Mouse (Mus musculus) midbrain, embryonic 11.5 days (tissue): Measurements from ENCODE around the gene Rad9a. TPM values are rescaled to one million over a fixed set of nuclear protein-coding genes. Genes with fewer than 3 reads are reported as not detected.
A peak's percentile ranks its signal among the peaks of the same experiment; 100 is the strongest.

Experiments used
- ATAC-seq: fragments of 200-750 bp; cut with Nextera tagmentation; 2 replicates; pipeline ENCODE4 v1.8.0; 2017; ENCODE audit warnings: moderate TSS enrichment, moderate library complexity; ENCODE audit not compliant: low FRiP score
- DNase-seq: peaks from one replicate; pipeline ENCODE4 v3.0.0; 2015; ENCODE audit warnings: low spot score; ENCODE audit errors: missing footprints
- H3K27ac ChIP-seq: fragments of 300-500 bp; sonication (generic); 2 replicates; pipeline ENCODE4 v1.5.1; 2014; ENCODE audit warnings: low read depth, low read length
- H3K27me3 ChIP-seq: fragments of 300-500 bp; sonication (generic); 2 replicates; pipeline ENCODE4 v1.6.1; 2014; ENCODE audit warnings: mild to moderate bottlenecking, low read length, moderate library complexity, mixed read lengths; ENCODE audit not compliant: control insufficient read depth, insufficient read depth
- H3K36me3 ChIP-seq: fragments of 300-500 bp; sonication (generic); 2 replicates; pipeline ENCODE4 v1.6.1; 2014; ENCODE audit warnings: mild to moderate bottlenecking, low read length, moderate library complexity, mixed read lengths; ENCODE audit not compliant: control insufficient read depth, insufficient read depth
- H3K4me1 ChIP-seq: fragments of 300-500 bp; sonication (generic); 2 replicates; pipeline ENCODE4 v1.6.1; 2014; ENCODE audit warnings: low read length; ENCODE audit not compliant: control insufficient read depth, insufficient read depth
- H3K4me2 ChIP-seq: fragments of 300-500 bp; sonication (generic); 2 replicates; pipeline ENCODE4 v1.6.1; 2014; ENCODE audit warnings: mild to moderate bottlenecking, moderate library complexity
- H3K4me3 ChIP-seq: fragments of 300-500 bp; sonication (generic); 2 replicates; pipeline ENCODE4 v1.5.1; 2014; ENCODE audit warnings: low read depth, low read length
- H3K9ac ChIP-seq: fragments of 300-500 bp; sonication (generic); 2 replicates; pipeline ENCODE4 v1.6.1; 2014; ENCODE audit warnings: low read length
- H3K9me3 ChIP-seq: fragments of 300-500 bp; sonication (generic); 2 replicates; pipeline ENCODE4 v1.6.1; 2016; ENCODE audit warnings: low read length; ENCODE audit not compliant: control insufficient read depth
- WGBS: fragments of 180-500 bp; shearing (Covaris S2); extraction: QIAGEN DNeasy Blood & Tissue Kit; methylation state at CpG from one replicate; pipeline ENCODE4 v1.1.7; 2014; 5-methylcytosine and 5-hydroxymethylcytosine counted together
- polyA plus RNA-seq: library from polyadenylated mRNA; unstranded; fragments of >200 nt; fragmentation: Nextera tagmentation; extraction: Ambion mirVana; gene quantifications from 2 replicates; pipeline ENCODE4 v1.2.1, GENCODE M21; 2014

Rad9a gene
- polyA plus RNA-seq, 1 experiment from 2014 or later, result 42.4 TPM

GRCm38 (mm10) chr19:4220957-4221743 lies 19.7 kb upstream of the Rad9a start:
- DNase-seq (no peak), ATAC-seq (no peak)
- H3K4me1 ChIP-seq, result 0 out of 2 replicates have a peak, but pooled peaks cover 1% of the 10 kb centered on the region
- H3K9me3 ChIP-seq, result no peaks in the 10 kb centered on the region
- H3K36me3 ChIP-seq, result no peaks in the 10 kb centered on the region
- no peak overlapping the region for H3K27ac ChIP-seq
- peaks cover 10% of the 10 kb centered on the region for H3K27me3 ChIP-seq
- no peak overlapping the region for H3K4me2 ChIP-seq
- WGBS, result 48% methylated on average over 14 of the region's 14 CpGs
- H3K4me3 ChIP-seq, result no peak overlapping the region
- no peak overlapping the region for H3K9ac ChIP-seq

GRCm38 (mm10) chr19:4220416-4220815 lies 19.0 kb upstream of the Rad9a start:
- H3K27me3 ChIP-seq, result peaks cover 16% of the 10 kb centered on the region
- no peak for ATAC-seq
- H3K36me3 ChIP-seq, result no peaks in the 10 kb centered on the region
- no peak for DNase-seq
- H3K4me1 ChIP-seq, result 0 out of 2 replicates have a peak, but pooled peaks cover 2% of the 10 kb centered on the region
- H3K4me2 ChIP-seq, result no peak overlapping the region
- no peak overlapping the region for H3K9ac ChIP-seq
- H3K4me3 ChIP-seq, result no peak overlapping the region
- no peaks in the 10 kb centered on the region for H3K9me3 ChIP-seq
- 49% methylated on average over 4 of the region's 4 CpGs for WGBS
- H3K27ac ChIP-seq, result no peak overlapping the region

DNA sequence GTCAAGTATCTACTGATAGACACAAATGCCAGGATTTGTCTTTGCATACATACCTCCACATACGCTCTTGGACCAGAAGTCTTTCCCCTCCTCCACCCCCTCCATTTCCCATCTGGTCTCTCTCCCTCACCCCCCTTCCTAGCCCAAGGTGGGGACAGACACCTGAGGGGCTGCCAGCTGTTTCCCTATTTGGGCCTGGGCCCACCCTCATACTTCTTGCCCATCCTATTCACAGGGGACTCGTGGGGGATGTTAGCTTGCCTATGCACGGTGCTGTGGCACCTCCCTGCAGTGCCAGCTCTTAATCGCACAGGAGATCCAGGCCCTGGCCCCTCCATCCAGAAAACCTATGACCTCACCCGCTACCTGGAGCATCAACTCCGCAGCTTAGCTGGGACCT lies 18.5 kb upstream of the Rad9a start:
- Histone ChIP-seq H3K9ac (no peak overlapping the region), H3K27me3 (peaks cover 21% of the 10 kb centered on the region), H3K4me3 (no peak overlapping the region), H3K9me3 (no peaks in the 10 kb centered on the region), H3K36me3 (no peaks in the 10 kb centered on the region), H3K27ac (no peak overlapping the region), H3K4me2 (no peak overlapping the region), H3K4me1 (peaks cover 4% of the 10 kb centered on the region)
- 80% methylated on average over 6 of the region's 6 CpGs for WGBS
- ATAC-seq (no peak), DNase-seq (no peak)

- no peaks in the 10 kb centered on the region for H3K36me3 ChIP-seq
- no peak overlapping the region for H3K9ac ChIP-seq
- no peak overlapping the region for H3K27ac ChIP-seq
- peaks cover 16% of the 10 kb centered on the region for H3K4me1 ChIP-seq
- no peak for ATAC-seq
- H3K9me3 ChIP-seq, result no peaks in the 10 kb centered on the region
- no peak for DNase-seq
- no peak overlapping the region for H3K4me3 ChIP-seq
- WGBS, result 81% methylated on average over 1 of the region's 1 CpGs
- peaks cover 32% of the 10 kb centered on the region for H3K27me3 ChIP-seq
- no peak overlapping the region for H3K4me2 ChIP-seq
Observed at GRCm38 (mm10) chr19:4218784-4219183, 17.3 kb upstream of the Rad9a start.

GRCm38 (mm10) chr19:4218293-4218692 lies 16.8 kb upstream of the Rad9a start:
- Histone ChIP-seq H3K27me3 (peaks cover 37% of the 10 kb centered on the region), H3K4me3 (no peak overlapping the region), H3K4me2 (no peak overlapping the region), H3K9ac (no peak overlapping the region), H3K36me3 (no peaks in the 10 kb centered on the region), H3K9me3 (no peaks in the 10 kb centered on the region), H3K27ac (no peak overlapping the region), H3K4me1 (peaks cover 20% of the 10 kb centered on the region)
- DNase-seq, result no peak
- ATAC-seq, result no peak
- 92% methylated on average over 11 of the region's 11 CpGs for WGBS

GRCm38 (mm10) chr19:4217855-4218254 lies 16.4 kb upstream of the Rad9a start:
- Histone ChIP-seq H3K27ac (no peak overlapping the region), H3K4me2 (no peak overlapping the region), H3K27me3 (peaks cover 41% of the 10 kb centered on the region), H3K36me3 (no peaks in the 10 kb centered on the region), H3K4me1 (peaks cover 22% of the 10 kb centered on the region), H3K9me3 (no peaks in the 10 kb centered on the region), H3K9ac (no peak overlapping the region), H3K4me3 (no peak overlapping the region)
- WGBS, result 49% methylated on average over 3 of the region's 3 CpGs
- no peak for ATAC-seq
- DNase-seq, result peak; percentile 57

DNA sequence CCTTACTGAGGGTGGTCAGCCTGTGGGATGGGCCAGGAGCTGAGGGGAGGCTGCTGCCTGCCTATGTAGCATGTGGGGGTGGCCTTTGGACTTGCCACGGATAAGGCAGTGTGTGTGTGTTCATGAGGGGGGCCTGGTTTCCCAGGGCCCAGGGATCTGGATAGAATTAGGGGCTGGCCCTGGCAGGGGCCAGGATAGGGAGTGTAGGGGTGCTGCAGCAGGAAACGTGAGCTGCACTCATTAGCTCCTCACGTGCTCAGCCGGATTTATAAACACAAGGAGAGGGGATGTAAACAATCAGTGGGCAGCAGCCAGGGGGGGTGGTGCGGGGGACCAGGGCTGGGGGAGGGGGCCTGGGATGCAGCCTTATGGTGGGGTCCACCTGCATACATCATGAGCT lies 15.7 kb upstream of the Rad9a start:
- ATAC-seq (no peak), DNase-seq (no peak)
- no peaks in the 10 kb centered on the region for H3K36me3 ChIP-seq
- peaks cover 25% of the 10 kb centered on the region for H3K4me1 ChIP-seq
- no peak overlapping the region for H3K4me3 ChIP-seq
- 7% methylated on average over 5 of the region's 5 CpGs for WGBS
- H3K27me3 ChIP-seq, result peaks cover 46% of the 10 kb centered on the region
- H3K4me2 ChIP-seq, result no peak overlapping the region
- no peak overlapping the region for H3K9ac ChIP-seq
- H3K9me3 ChIP-seq, result no peaks in the 10 kb centered on the region
- no peak overlapping the region for H3K27ac ChIP-seq

GRCm38 (mm10) chr19:4216041-4216685 lies 14.7 kb upstream of the Rad9a start:
- Histone ChIP-seq H3K9ac (no peak overlapping the region), H3K4me2 (0 out of 2 replicates have a peak overlapping the region, but pooled peaks have one; percentile 10), H3K36me3 (no peaks in the 10 kb centered on the region), H3K27me3 (peaks cover 48% of the 10 kb centered on the region), H3K4me1 (peaks cover 25% of the 10 kb centered on the region), H3K4me3 (no peak overlapping the region), H3K27ac (no peak overlapping the region), H3K9me3 (no peaks in the 10 kb centered on the region)
- WGBS, result 25% methylated on average over 14 of the region's 14 CpGs
- DNase-seq, result peak; percentile 92
- ATAC-seq, result no peak

- DNase-seq, result peak; percentile 92
- H3K27ac ChIP-seq, result no peak overlapping the region
- 3% methylated on average over 11 of the region's 21 CpGs for WGBS
Observed at GRCm38 (mm10) chr19:4215451-4215840, 14.0 kb upstream of the Rad9a start.

More at GRCm38 (mm10) chr19:4215451-4215840, 14.0 kb upstream of the Rad9a start:
- Histone ChIP-seq H3K27me3 (peaks cover 48% of the 10 kb centered on the region), H3K4me2 (peak overlapping the region; percentile 98), H3K4me3 (peak overlapping the region; percentile 58), H3K9me3 (no peaks in the 10 kb centered on the region), H3K36me3 (no peaks in the 10 kb centered on the region), H3K4me1 (peaks cover 25% of the 10 kb centered on the region), H3K9ac (peak overlapping the region; percentile 70)
- no peak for ATAC-seq
